Mouse (Mus musculus) lung, postnatal 0 days (tissue): Measurements from ENCODE around the gene Tspan18. TPM values are rescaled to one million over a fixed set of nuclear protein-coding genes. Genes with fewer than 3 reads are reported as not detected.

Source experiments
- ATAC-seq: fragments of 200-750 bp; cut with Nextera tagmentation; 2 replicates; pipeline ENCODE4 v1.8.0; 2017; ENCODE audit warnings: moderate library complexity
- DNase-seq: peaks from one replicate; pipeline ENCODE4 v3.0.0-alpha.2; 2016; ENCODE audit warnings: low spot score
- H3K27ac ChIP-seq: fragments of 300-500 bp; sonication (generic); 2 replicates; pipeline ENCODE4 v1.5.1; 2014; ENCODE audit warnings: antibody characterized with exemption, mild to moderate bottlenecking, low read length, mixed read lengths
- H3K27me3 ChIP-seq: fragments of 300-500 bp; sonication (generic); replicated peaks from 2 replicates; pipeline ENCODE4 v1.6.1; 2014; ENCODE audit warnings: low read length, mixed read lengths; ENCODE audit not compliant: insufficient read depth
- H3K36me3 ChIP-seq: fragments of 300-500 bp; sonication (generic); 2 replicates; pipeline ENCODE4 v1.6.1; 2014; ENCODE audit warnings: low read length, mixed read lengths; ENCODE audit not compliant: insufficient read depth
- H3K4me1 ChIP-seq: fragments of 300-500 bp; sonication (generic); 2 replicates; pipeline ENCODE4 v1.6.1; 2014; ENCODE audit warnings: antibody characterized with exemption, low read depth, low read length, mixed read lengths; ENCODE audit not compliant: insufficient read depth
- H3K4me2 ChIP-seq: fragments of 300-500 bp; sonication (generic); replicated peaks from 2 replicates; pipeline ENCODE4 v1.6.1; 2014; ENCODE audit warnings: low read depth, mild to moderate bottlenecking, low read length, moderate library complexity, mixed read lengths
- H3K4me3 ChIP-seq: fragments of 300-500 bp; sonication (generic); 2 replicates; pipeline ENCODE4 v1.5.1; 2014; ENCODE audit warnings: low read depth, low read length
- H3K9ac ChIP-seq: fragments of 300-500 bp; sonication (generic); replicated peaks from 2 replicates; pipeline ENCODE4 v1.6.1; 2014; ENCODE audit warnings: low read depth, mild to moderate bottlenecking
- H3K9me3 ChIP-seq: fragments of 300-500 bp; sonication (generic); 2 replicates; pipeline ENCODE4 v1.6.1; 2016; ENCODE audit warnings: low read length, mixed read lengths
- CTCF ChIP-seq: IDR thresholded peaks from 2 replicates; pipeline ENCODE4 v1.5.1; 2016; ENCODE audit warnings: antibody characterized with exemption, mild to moderate bottlenecking
- EP300 ChIP-seq: IDR thresholded peaks from 2 replicates; pipeline ENCODE4 v1.6.1; 2016; ENCODE audit warnings: antibody characterized with exemption, mild to moderate bottlenecking, control low read depth
- WGBS: fragments of 180-500 bp; shearing (Covaris S2); extraction: QIAGEN DNeasy Blood & Tissue Kit; methylation state at CpG from one replicate; pipeline ENCODE4 v1.1.7; 2014; 5-methylcytosine and 5-hydroxymethylcytosine counted together
- polyA plus RNA-seq: library from polyadenylated mRNA; unstranded; fragments of >200 nt; fragmentation: Nextera tagmentation; extraction: Ambion mirVana; gene quantifications from 2 replicates; pipeline ENCODE4 v1.2.1, GENCODE M21; 2015

The Tspan18 gene
- polyA plus RNA-seq, 1 experiment from 2014 or later = 36.4 TPM

GRCm38 (mm10) chr2:93252356-93252755 lies 81.9 kb downstream of the Tspan18 start:
- Histone ChIP-seq H3K4me1 (no peaks in the 10 kb centered on the region), H3K27me3 (no peaks in the 10 kb centered on the region), H3K27ac (no peak overlapping the region), H3K36me3 (no peaks in the 10 kb centered on the region), H3K9me3 (no peaks in the 10 kb centered on the region), H3K4me3 (no peak overlapping the region), H3K4me2 (no peak overlapping the region), H3K9ac (no peak overlapping the region)
- TF ChIP-seq EP300 = no peak
- no peak for TF ChIP-seq CTCF
- no peak for DNase-seq
- ATAC-seq = no peak
- 46% methylated on average over 9 of the region's 9 CpGs for WGBS

GRCm38 (mm10) chr2:93250611-93251010 lies 83.7 kb downstream of the Tspan18 start:
- H3K4me1 ChIP-seq = no peaks in the 10 kb centered on the region
- no peaks in the 10 kb centered on the region for H3K27me3 ChIP-seq
- H3K36me3 ChIP-seq = no peaks in the 10 kb centered on the region
- WGBS = 91% methylated on average over 7 of the region's 7 CpGs
- ATAC-seq = no peak
- no peak for DNase-seq
- no peaks in the 10 kb centered on the region for H3K9me3 ChIP-seq
- no peak overlapping the region for H3K4me3 ChIP-seq
- no peak overlapping the region for H3K9ac ChIP-seq
- H3K27ac ChIP-seq = no peak overlapping the region
- TF ChIP-seq EP300 (no peak), CTCF (no peak)
- H3K4me2 ChIP-seq = no peak overlapping the region

- Histone ChIP-seq H3K4me3 (no peak overlapping the region), H3K36me3 (no peaks in the 10 kb centered on the region), H3K27me3 (no peaks in the 10 kb centered on the region), H3K27ac (no peak overlapping the region), H3K9me3 (no peaks in the 10 kb centered on the region), H3K9ac (no peak overlapping the region), H3K4me2 (no peak overlapping the region), H3K4me1 (no peaks in the 10 kb centered on the region)
- no peak for TF ChIP-seq EP300
- no peak for TF ChIP-seq CTCF
- 74% methylated on average over 6 of the region's 6 CpGs for WGBS
- no peak for DNase-seq
- ATAC-seq = no peak
Observed at GRCm38 (mm10) chr2:93249058-93249457, 85.2 kb downstream of the Tspan18 start.

DNA sequence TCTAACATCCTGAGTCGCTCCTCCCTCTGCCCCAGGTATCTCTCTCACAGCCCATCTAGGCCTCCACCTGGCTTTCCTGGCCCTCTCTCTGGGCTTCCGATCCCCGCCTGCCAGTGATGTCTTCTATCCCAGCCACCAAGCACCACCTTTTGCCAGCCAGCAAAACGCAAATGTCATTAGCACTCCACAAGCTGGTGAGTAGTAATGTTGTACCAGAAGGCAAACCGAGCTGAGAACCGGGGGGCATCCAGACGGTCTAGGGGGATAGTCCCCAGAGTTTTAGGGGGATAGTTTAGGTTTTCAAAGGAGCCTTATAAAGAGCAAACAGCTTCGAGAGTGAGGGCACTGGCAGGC lies 90.2 kb downstream of the Tspan18 start:
- DNase-seq (no peak), ATAC-seq (no peak)
- Histone ChIP-seq H3K4me2 (no peak overlapping the region), H3K9ac (no peak overlapping the region), H3K36me3 (no peaks in the 10 kb centered on the region), H3K9me3 (no peaks in the 10 kb centered on the region), H3K27ac (no peak overlapping the region), H3K4me1 (no peaks in the 10 kb centered on the region), H3K27me3 (no peaks in the 10 kb centered on the region), H3K4me3 (no peak overlapping the region)
- no peak for TF ChIP-seq CTCF
- TF ChIP-seq EP300 = no peak
- WGBS = 77% methylated on average over 8 of the region's 8 CpGs

DNA sequence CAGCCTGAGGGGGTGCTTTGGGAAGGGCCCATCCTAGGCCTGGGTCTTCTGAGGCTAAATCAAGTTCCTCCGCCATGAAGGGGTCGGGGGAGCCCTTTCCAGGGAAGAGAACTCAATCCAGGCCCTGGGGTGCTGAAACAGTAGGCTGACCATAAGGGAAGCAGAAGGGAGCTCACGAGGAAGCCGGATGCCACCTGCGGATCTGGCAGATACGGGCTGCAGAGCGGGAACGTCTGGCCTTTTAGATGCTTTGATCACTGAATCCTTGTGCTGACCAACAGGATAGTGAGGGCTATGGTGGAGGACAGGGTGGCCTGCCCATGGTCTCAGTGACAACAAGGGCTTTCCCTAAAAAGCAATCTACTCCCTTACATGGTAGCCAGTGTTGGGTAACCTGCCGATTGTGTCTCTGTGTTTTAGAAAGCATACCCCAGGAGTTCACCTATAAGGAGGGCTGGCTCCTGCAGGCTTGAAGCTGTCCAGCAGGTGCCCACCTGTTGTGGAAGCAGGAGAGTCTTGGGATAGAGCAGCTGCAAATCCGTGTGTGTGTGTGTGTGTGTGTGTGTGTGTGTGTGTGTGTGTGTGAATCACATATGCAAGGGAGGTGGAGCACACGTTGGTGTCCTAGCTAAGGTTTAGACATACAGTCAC lies 90.7 kb downstream of the Tspan18 start:
- no peaks in the 10 kb centered on the region for H3K4me1 ChIP-seq
- H3K9ac ChIP-seq = no peak overlapping the region
- no peak for DNase-seq
- no peak overlapping the region for H3K4me2 ChIP-seq
- H3K9me3 ChIP-seq = no peaks in the 10 kb centered on the region
- no peaks in the 10 kb centered on the region for H3K36me3 ChIP-seq
- ATAC-seq = no peak
- 77% methylated on average over 11 of the region's 11 CpGs for WGBS
- TF ChIP-seq EP300 = no peak
- TF ChIP-seq CTCF = no peak
- H3K27me3 ChIP-seq = no peaks in the 10 kb centered on the region
- H3K4me3 ChIP-seq = no peak overlapping the region
- no peak overlapping the region for H3K27ac ChIP-seq

DNA sequence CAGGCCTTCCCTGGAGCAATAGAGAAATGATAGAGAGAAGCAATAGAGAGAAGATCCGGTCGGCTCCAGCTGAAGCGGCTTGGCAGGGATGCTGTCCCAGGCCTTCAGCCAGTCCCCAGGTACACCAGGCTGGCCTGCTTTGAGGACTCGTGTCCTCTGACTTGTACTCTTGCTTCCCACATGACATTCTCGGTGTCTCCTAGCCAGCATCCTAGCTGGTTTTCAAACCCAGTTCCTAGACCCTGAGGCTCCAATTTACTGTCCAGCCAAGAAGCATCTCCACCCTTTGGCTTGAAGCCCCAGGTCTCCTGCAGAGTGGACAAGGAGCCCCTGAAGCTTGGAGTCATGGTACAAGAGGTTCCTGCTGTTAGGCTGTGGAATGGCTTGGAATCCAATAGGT lies 92.1 kb downstream of the Tspan18 start:
- H3K9me3 ChIP-seq = no peaks in the 10 kb centered on the region
- H3K9ac ChIP-seq = no peak overlapping the region
- TF ChIP-seq EP300 (no peak), CTCF (no peak)
- no peaks in the 10 kb centered on the region for H3K27me3 ChIP-seq
- WGBS = 78% methylated on average over 5 of the region's 5 CpGs
- ATAC-seq (no peak), DNase-seq (no peak)
- H3K4me2 ChIP-seq = no peak overlapping the region
- H3K27ac ChIP-seq = no peak overlapping the region
- H3K36me3 ChIP-seq = no peaks in the 10 kb centered on the region
- no peak overlapping the region for H3K4me3 ChIP-seq
- no peaks in the 10 kb centered on the region for H3K4me1 ChIP-seq

- DNase-seq = no peak
Observed at GRCm38 (mm10) chr2:93238864-93239263, 95.4 kb downstream of the Tspan18 start.

More at GRCm38 (mm10) chr2:93238864-93239263, 95.4 kb downstream of the Tspan18 start:
- Histone ChIP-seq H3K4me1 (no peaks in the 10 kb centered on the region), H3K9me3 (no peaks in the 10 kb centered on the region), H3K4me2 (no peak overlapping the region), H3K4me3 (no peak overlapping the region), H3K27me3 (no peaks in the 10 kb centered on the region), H3K36me3 (no peaks in the 10 kb centered on the region), H3K27ac (no peak overlapping the region), H3K9ac (no peak overlapping the region)
- no peak for TF ChIP-seq CTCF
- no peak for TF ChIP-seq EP300
- 83% methylated on average over 6 of the region's 6 CpGs for WGBS
- no peak for ATAC-seq
